Mouse (Mus musculus): ENCODE results near the gene Ugt1a2. TPM values are rescaled to one million over a fixed set of nuclear protein-coding genes. Genes with fewer than 3 reads are reported as not detected.
"Not testable (repeated sequence)": the region's sequence is repeated elsewhere in the genome, so short reads cannot be mapped to it uniquely, and the experiment has no call there.

The Ugt1a2 gene
- polyA plus RNA-seq, 1 experiment from 2014 or later: not detected

DNA sequence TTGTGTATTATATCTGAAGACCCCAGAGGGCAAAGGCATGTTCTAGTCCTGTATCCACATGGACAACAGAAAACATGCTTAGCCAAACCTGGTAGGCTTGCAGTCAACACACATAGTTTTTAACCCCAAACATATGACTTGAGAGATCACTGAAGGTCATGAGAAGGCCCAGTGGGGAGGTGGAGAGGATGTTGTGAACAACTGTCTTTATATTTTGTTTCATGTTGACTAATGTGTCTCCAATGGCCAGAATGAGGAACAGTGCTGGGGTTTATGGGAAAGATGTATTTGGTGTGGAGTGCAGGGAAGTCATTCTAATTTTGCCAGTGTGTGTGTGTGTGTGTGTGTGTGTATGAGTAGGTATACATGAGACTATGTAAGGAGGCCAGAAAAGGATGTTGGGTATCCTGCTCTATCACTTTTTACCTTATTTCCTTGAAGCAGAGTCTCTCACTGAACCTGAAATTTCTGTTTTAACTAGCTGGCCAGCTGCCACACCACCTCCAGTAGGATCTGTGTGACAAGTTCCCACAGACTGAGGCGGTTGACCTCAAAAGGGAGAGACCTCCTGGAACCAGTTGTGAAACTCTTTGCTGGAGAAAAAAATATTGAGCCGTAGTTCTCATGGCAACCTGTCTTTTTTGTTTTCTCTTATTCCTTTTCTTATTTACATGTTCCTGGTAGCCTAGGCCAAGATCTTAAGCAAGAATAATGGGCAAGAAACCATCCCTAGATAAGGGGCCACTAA, 23.8 kb downstream of the Ugt1a2 start:
- ATAC-seq: no peak
- Histone ChIP-seq H3K9ac (replicated peaks; ENCODE audit: low read depth, low read length) (no peak overlapping the region), H3K27me3 (replicated peaks; ENCODE audit: control insufficient read depth, insufficient read depth, low read length) (no peaks in the 10 kb centered on the region), H3K4me1 (replicated peaks; ENCODE audit: control insufficient read depth, insufficient read depth, low read length) (no peaks in the 10 kb centered on the region), H3K4me2 (ENCODE audit: low read length) (no peak overlapping the region), H3K27ac (ENCODE audit: low read length) (no peak overlapping the region), H3K36me3 (ENCODE audit: control insufficient read depth, insufficient read depth) (no peaks in the 10 kb centered on the region), H3K9me3 (ENCODE audit: control insufficient read depth, low read length) (peaks cover 41% of the 10 kb centered on the region), H3K4me3 (replicated peaks; ENCODE audit: low read length) (no peak overlapping the region)
- WGBS: 68% methylated on average over 2 of the region's 2 CpGs

DNA sequence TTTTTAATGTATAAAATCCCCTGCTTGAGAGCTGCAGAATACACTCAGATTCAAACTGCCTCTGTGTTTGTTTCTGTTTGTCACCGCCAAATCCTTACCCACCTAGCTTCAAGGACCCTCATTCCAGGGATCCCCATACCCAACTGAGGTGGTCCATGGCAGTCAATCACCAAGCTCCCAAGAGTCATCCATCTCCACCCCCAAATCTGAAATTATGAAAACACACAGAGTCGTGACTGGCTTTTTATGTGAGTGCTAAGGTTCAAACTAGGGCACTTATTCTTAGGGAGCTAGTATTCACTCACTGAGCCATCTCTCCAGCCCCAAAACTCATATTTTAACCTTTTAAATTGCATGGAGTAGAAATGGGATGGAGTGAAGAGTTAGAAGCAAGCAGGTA, 24.9 kb downstream of the Ugt1a2 start:
- not testable (repeated sequence) for H3K27ac ChIP-seq (ENCODE audit: low read length); H3K27me3 ChIP-seq (replicated peaks; ENCODE audit: control insufficient read depth, insufficient read depth, low read length); H3K36me3 ChIP-seq (ENCODE audit: control insufficient read depth, insufficient read depth); H3K4me3 ChIP-seq (replicated peaks; ENCODE audit: low read length); H3K9ac ChIP-seq (replicated peaks; ENCODE audit: low read depth, low read length); ATAC-seq; H3K4me2 ChIP-seq (ENCODE audit: low read length); H3K4me1 ChIP-seq (replicated peaks; ENCODE audit: control insufficient read depth, insufficient read depth, low read length)
- WGBS: 37% methylated on average over 2 of the region's 2 CpGs
- peaks cover 52% of the 10 kb centered on the region for H3K9me3 ChIP-seq (ENCODE audit: control insufficient read depth, low read length)

DNA sequence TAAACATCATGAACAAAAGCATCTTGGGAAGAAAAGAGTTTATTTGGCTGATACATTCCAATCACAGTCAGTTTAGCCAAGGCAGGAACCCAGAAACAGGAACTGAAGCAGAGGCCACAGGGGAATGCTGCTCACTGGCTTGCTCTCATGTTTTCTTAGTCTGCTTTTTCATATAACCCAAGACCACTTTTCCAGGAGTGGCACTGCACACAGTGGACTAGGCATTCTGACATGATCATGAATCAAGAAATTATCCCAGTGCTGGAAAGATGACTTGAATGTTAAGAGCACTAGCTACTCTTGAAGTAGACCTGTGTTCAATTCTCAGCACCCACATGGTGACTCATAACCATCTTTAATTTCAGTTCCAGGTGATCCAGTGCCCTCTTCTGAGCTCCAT, 25.3 kb downstream of the Ugt1a2 start:
- Histone ChIP-seq H3K27me3 (replicated peaks; ENCODE audit: control insufficient read depth, insufficient read depth, low read length) (no peaks in the 10 kb centered on the region), H3K9ac (replicated peaks; ENCODE audit: low read depth, low read length) (no peak overlapping the region), H3K4me3 (replicated peaks; ENCODE audit: low read length) (no peak overlapping the region), H3K9me3 (ENCODE audit: control insufficient read depth, low read length) (peaks cover 56% of the 10 kb centered on the region), H3K4me2 (ENCODE audit: low read length) (no peak overlapping the region), H3K36me3 (ENCODE audit: control insufficient read depth, insufficient read depth) (no peaks in the 10 kb centered on the region), H3K27ac (ENCODE audit: low read length) (no peak overlapping the region), H3K4me1 (replicated peaks; ENCODE audit: control insufficient read depth, insufficient read depth, low read length) (no peaks in the 10 kb centered on the region)
- no peak for ATAC-seq

DNA sequence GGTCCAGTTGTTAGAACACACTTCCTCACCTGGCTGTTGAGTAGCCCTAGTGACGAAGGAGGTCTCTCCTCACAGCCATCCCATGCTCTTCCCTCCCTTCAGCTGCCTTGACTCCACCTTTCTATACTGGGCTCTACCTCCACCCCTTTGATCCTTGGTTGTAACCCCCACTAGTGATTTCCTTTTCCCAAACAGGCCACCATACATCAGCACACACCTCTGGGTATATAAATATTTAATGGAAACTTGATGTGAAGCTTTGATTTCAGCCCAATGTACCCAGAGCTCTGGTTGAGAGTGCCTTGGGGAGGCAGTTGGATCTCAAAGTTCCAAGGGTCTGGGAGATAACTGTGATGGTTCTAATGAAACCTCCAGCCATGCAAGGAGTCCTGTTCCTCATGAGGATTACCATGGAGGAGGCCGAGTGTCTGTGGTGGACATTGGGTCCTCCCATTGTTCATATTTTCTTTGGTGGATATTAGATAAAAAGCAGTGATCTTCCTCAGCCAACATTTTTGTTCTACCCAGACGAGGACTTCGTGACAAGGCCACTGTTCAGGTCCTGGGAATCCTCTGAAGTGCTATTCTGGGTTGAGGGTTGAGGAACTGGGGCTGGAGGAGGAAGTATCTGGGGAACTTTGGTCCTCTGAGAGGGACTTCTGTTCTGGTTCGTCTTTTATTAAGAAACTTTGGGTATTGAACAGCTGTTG, 26.4 kb downstream of the Ugt1a2 start, which contains the start of gene Mroh2a:
TSS of gene Mroh2a (plus strand) at position 317 of the 710 bp plus-strand sequence.
- Histone ChIP-seq H3K27ac (ENCODE audit: low read length) (no peak within 1 kb of the TSS), H3K9ac (replicated peaks; ENCODE audit: low read depth, low read length) (no peak within 1 kb of the TSS), H3K4me1 (replicated peaks; ENCODE audit: control insufficient read depth, insufficient read depth, low read length) (no peaks in the 10 kb centered on the region), H3K4me2 (ENCODE audit: low read length) (no peak within 1 kb of the TSS), H3K9me3 (ENCODE audit: control insufficient read depth, low read length) (peaks cover 66% of the 10 kb centered on the region), H3K4me3 (replicated peaks; ENCODE audit: low read length) (no peak within 1 kb of the TSS), H3K27me3 (replicated peaks; ENCODE audit: control insufficient read depth, insufficient read depth, low read length) (no peaks in the 10 kb centered on the region), H3K36me3 (ENCODE audit: control insufficient read depth, insufficient read depth) (no peaks in the 10 kb centered on the region)
- ATAC-seq: no peak
- 54% methylated on average over 5 of the region's 5 CpGs for WGBS

DNA sequence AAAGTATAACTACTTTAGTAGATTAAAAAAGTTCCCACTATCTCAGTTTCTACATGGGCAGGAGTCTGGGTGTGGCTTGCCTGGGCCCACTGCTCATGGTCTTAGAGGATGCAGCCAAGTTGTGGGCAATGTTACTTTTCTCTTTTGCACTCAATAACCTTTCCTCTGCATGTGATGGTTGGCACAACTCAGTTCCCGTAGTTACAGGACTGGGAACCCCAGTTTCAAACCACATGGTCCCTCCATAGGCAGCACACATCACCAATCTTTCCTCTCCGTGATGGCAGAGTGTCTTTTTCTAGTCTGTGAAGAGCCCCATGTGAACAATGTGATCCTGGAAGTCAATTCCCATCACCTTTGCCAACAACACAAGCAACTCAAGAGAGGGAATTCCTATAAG, 27.1 kb downstream of the Ugt1a2 start:
- H3K36me3 ChIP-seq (ENCODE audit: control insufficient read depth, insufficient read depth): no peaks in the 10 kb centered on the region

DNA sequence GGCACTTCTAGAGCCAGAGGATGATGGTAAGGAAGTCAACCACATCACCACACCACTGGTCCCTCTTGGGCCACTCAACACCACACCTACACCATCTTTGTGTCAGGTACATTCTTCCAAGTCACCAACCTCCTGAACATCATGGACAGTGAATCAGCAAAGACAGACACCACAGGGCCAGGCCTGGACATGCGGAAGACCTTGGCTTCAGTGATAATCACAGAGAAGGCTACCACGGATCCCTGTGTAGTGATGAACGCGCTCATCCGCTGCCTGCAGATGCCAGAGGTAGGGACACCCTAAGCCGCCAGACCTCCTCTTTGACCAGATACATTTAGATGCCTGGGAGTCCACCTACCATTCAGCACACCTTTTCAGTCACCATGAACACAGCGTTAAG, 27.7 kb downstream of the Ugt1a2 start:
- H3K9me3 ChIP-seq (ENCODE audit: control insufficient read depth, low read length): peaks cover 76% of the 10 kb centered on the region
- no peak for ATAC-seq
- no peak overlapping the region for H3K4me2 ChIP-seq (ENCODE audit: low read length)
- no peaks in the 10 kb centered on the region for H3K4me1 ChIP-seq (replicated peaks; ENCODE audit: control insufficient read depth, insufficient read depth, low read length)
- H3K4me3 ChIP-seq (replicated peaks; ENCODE audit: low read length): no peak overlapping the region
- H3K9ac ChIP-seq (replicated peaks; ENCODE audit: low read depth, low read length): no peak overlapping the region
- H3K36me3 ChIP-seq (ENCODE audit: control insufficient read depth, insufficient read depth): no peaks in the 10 kb centered on the region
- WGBS: 69% methylated on average over 7 of the region's 7 CpGs
- no peak overlapping the region for H3K27ac ChIP-seq (ENCODE audit: low read length)
- H3K27me3 ChIP-seq (replicated peaks; ENCODE audit: control insufficient read depth, insufficient read depth, low read length): no peaks in the 10 kb centered on the region

More for the DNA sequence above, 27.1 kb downstream of the Ugt1a2 start:
- no peak overlapping the region for H3K4me2 ChIP-seq (ENCODE audit: low read length)
- no peak for ATAC-seq
- H3K4me3 ChIP-seq (replicated peaks; ENCODE audit: low read length): no peak overlapping the region
- no peak overlapping the region for H3K9ac ChIP-seq (replicated peaks; ENCODE audit: low read depth, low read length)
- WGBS: 61% methylated on average over 2 of the region's 2 CpGs
- H3K4me1 ChIP-seq (replicated peaks; ENCODE audit: control insufficient read depth, insufficient read depth, low read length): no peaks in the 10 kb centered on the region
- H3K27ac ChIP-seq (ENCODE audit: low read length): no peak overlapping the region
- no peaks in the 10 kb centered on the region for H3K27me3 ChIP-seq (replicated peaks; ENCODE audit: control insufficient read depth, insufficient read depth, low read length)
- peaks cover 70% of the 10 kb centered on the region for H3K9me3 ChIP-seq (ENCODE audit: control insufficient read depth, low read length)

GRCm38 (mm10) chr1:88229566-88229965, 29.2 kb downstream of the Ugt1a2 start:
- WGBS: 80% methylated on average over 3 of the region's 3 CpGs
- no peak for ATAC-seq
- Histone ChIP-seq H3K4me3 (replicated peaks; ENCODE audit: low read length) (no peak overlapping the region), H3K4me1 (replicated peaks; ENCODE audit: control insufficient read depth, insufficient read depth, low read length) (no peaks in the 10 kb centered on the region), H3K4me2 (ENCODE audit: low read length) (no peak overlapping the region), H3K9me3 (ENCODE audit: control insufficient read depth, low read length) (peaks cover 88% of the 10 kb centered on the region), H3K9ac (replicated peaks; ENCODE audit: low read depth, low read length) (no peak overlapping the region), H3K27ac (ENCODE audit: low read length) (no peak overlapping the region), H3K36me3 (ENCODE audit: control insufficient read depth, insufficient read depth) (no peaks in the 10 kb centered on the region), H3K27me3 (replicated peaks; ENCODE audit: control insufficient read depth, insufficient read depth, low read length) (no peaks in the 10 kb centered on the region)

- no peaks in the 10 kb centered on the region for H3K27me3 ChIP-seq (replicated peaks; ENCODE audit: control insufficient read depth, insufficient read depth, low read length)
- no peak for ATAC-seq
- peaks cover 92% of the 10 kb centered on the region for H3K9me3 ChIP-seq (ENCODE audit: control insufficient read depth, low read length)
- H3K27ac ChIP-seq (ENCODE audit: low read length): no peak overlapping the region
- H3K9ac ChIP-seq (replicated peaks; ENCODE audit: low read depth, low read length): no peak overlapping the region
- 85% methylated on average over 5 of the region's 5 CpGs for WGBS
- no peak overlapping the region for H3K4me3 ChIP-seq (replicated peaks; ENCODE audit: low read length)
- no peaks in the 10 kb centered on the region for H3K36me3 ChIP-seq (ENCODE audit: control insufficient read depth, insufficient read depth)
- H3K4me2 ChIP-seq (ENCODE audit: low read length): no peak overlapping the region
- no peaks in the 10 kb centered on the region for H3K4me1 ChIP-seq (replicated peaks; ENCODE audit: control insufficient read depth, insufficient read depth, low read length)
Measured at GRCm38 (mm10) chr1:88229986-88230385, 29.6 kb downstream of the Ugt1a2 start.

GRCm38 (mm10) chr1:88230421-88230820, 30.0 kb downstream of the Ugt1a2 start:
- Histone ChIP-seq H3K4me3 (replicated peaks; ENCODE audit: low read length) (no peak overlapping the region), H3K4me2 (ENCODE audit: low read length) (no peak overlapping the region), H3K9me3 (ENCODE audit: control insufficient read depth, low read length) (peaks cover 95% of the 10 kb centered on the region), H3K27ac (ENCODE audit: low read length) (no peak overlapping the region), H3K4me1 (replicated peaks; ENCODE audit: control insufficient read depth, insufficient read depth, low read length) (no peaks in the 10 kb centered on the region), H3K27me3 (replicated peaks; ENCODE audit: control insufficient read depth, insufficient read depth, low read length) (no peaks in the 10 kb centered on the region), H3K9ac (replicated peaks; ENCODE audit: low read depth, low read length) (no peak overlapping the region), H3K36me3 (ENCODE audit: control insufficient read depth, insufficient read depth) (no peaks in the 10 kb centered on the region)
- 71% methylated on average over 7 of the region's 7 CpGs for WGBS
- no peak for ATAC-seq
